Mouse (Mus musculus) spleen, adult 2 months (tissue): ENCODE results near the gene 0610010F05Rik.
A peak's percentile ranks its signal among the peaks of the same experiment; 100 is the strongest.

Experiments used
- CTCF ChIP-seq: fragments of 200-500 bp; IDR thresholded peaks from 2 replicates; pipeline ENCODE4 v1.5.1; 2011; ENCODE audit warnings: mild to moderate bottlenecking, inconsistent platforms; ENCODE audit not compliant: insufficient read depth, insufficient read length, insufficient replicate concordance; ENCODE audit errors: extremely low read depth
- POLR2A ChIP-seq: fragments of 200-500 bp; IDR thresholded peaks from 2 replicates; pipeline ENCODE4 v1.6.1; 2011; ENCODE audit warnings: low read depth, low read length, inconsistent platforms

GRCm38 (mm10) chr11:23665798-23666501, 32.5 kb upstream of the 0610010F05Rik start, which contains the start of gene Pex13:
- TF ChIP-seq CTCF: no peak
- peak; percentile 50 for TF ChIP-seq POLR2A
